Mouse (Mus musculus) liver, embryonic 13.5 days (tissue): Measurements from ENCODE around the gene Tap2. TPM values are rescaled to one million over a fixed set of nuclear protein-coding genes. Genes with fewer than 3 reads are reported as not detected.

Experiments used
- ATAC-seq: fragments of 200-750 bp; cut with Nextera tagmentation; 2 replicates; pipeline ENCODE4 v1.8.0; 2017; ENCODE audit warnings: low read depth, mild to moderate bottlenecking, moderate number of reproducible peaks, moderate library complexity
- DNase-seq: peaks from one replicate; pipeline ENCODE4 v3.0.0; 2022
- H3K27ac ChIP-seq: fragments of 300-500 bp; sonication (generic); 2 replicates; pipeline ENCODE4 v1.5.1; 2015; ENCODE audit warnings: moderate library complexity, mild to moderate bottlenecking, inconsistent platforms
- H3K27me3 ChIP-seq: fragments of 300-500 bp; sonication (generic); 2 replicates; pipeline ENCODE4 v1.6.1; 2015; ENCODE audit warnings: mild to moderate bottlenecking, inconsistent platforms
- H3K36me3 ChIP-seq: fragments of 300-500 bp; sonication (generic); 2 replicates; pipeline ENCODE4 v1.6.1; 2015; ENCODE audit warnings: mild to moderate bottlenecking, inconsistent platforms
- H3K4me1 ChIP-seq: fragments of 300-500 bp; sonication (generic); replicated peaks from 2 replicates; pipeline ENCODE4 v1.6.1; 2015; ENCODE audit warnings: inconsistent platforms
- H3K4me2 ChIP-seq: fragments of 300-500 bp; sonication (generic); 2 replicates; pipeline ENCODE4 v1.6.1; 2015; ENCODE audit warnings: inconsistent platforms, mild to moderate bottlenecking, moderate library complexity
- H3K4me3 ChIP-seq: fragments of 300-500 bp; sonication (generic); replicated peaks from 2 replicates; pipeline ENCODE4 v1.5.1; 2015; ENCODE audit warnings: mild to moderate bottlenecking, inconsistent platforms
- H3K9ac ChIP-seq: fragments of 300-500 bp; sonication (generic); 2 replicates; pipeline ENCODE4 v1.6.1; 2015; ENCODE audit warnings: mild to moderate bottlenecking, inconsistent platforms
- H3K9me3 ChIP-seq: fragments of 300-500 bp; sonication (generic); replicated peaks from 2 replicates; pipeline ENCODE4 v1.6.1; 2016; ENCODE audit warnings: inconsistent platforms
- WGBS: fragments of 180-500 bp; shearing (Covaris S2); methylation state at CpG from one replicate; pipeline ENCODE4 v1.1.7; 2015; ENCODE audit not compliant: insufficient replicate concordance; 5-methylcytosine and 5-hydroxymethylcytosine counted together
- polyA plus RNA-seq: library from polyadenylated mRNA; unstranded; fragments of >200 nt; fragmentation: Nextera tagmentation; extraction: Ambion mirVana; gene quantifications from 2 replicates; pipeline ENCODE4 v1.2.1, GENCODE M21; 2015

The Tap2 gene
- polyA plus RNA-seq, 1 experiment from 2014 or later = 5.7 TPM

DNA sequence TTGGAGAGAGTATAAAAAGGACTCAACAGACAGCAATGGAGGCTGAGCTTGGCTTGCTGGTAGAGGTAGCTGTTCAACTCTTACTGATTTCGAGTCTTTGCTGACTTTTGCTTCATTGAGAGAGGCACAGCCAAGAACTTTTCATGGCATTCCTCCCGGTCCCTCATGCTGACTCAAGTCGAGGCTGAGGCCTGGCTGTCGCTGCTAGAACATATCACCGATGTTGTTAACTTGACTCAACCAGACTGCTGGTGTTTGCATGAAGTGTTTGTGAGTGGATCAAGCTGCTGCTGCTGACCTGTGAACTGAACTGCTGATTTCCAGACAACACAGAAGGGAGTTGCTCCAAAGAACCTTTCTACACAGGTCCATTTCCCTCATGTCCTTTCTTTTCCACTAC is 33.4 kb downstream of the Tap2 start:
- H3K36me3 ChIP-seq = no peaks in the 10 kb centered on the region

GRCm38 (mm10) chr17:34237741-34238140 is 34.4 kb downstream of the Tap2 start:
- Histone ChIP-seq H3K9ac (no peak overlapping the region), H3K36me3 (no peaks in the 10 kb centered on the region), H3K4me2 (no peak overlapping the region), H3K4me1 (no peaks in the 10 kb centered on the region), H3K27ac (no peak overlapping the region), H3K27me3 (no peaks in the 10 kb centered on the region), H3K9me3 (no peaks in the 10 kb centered on the region), H3K4me3 (no peak overlapping the region)
- no peak for ATAC-seq
- DNase-seq = no peak
- WGBS = 56% methylated on average over 3 of the region's 3 CpGs

More for the DNA sequence above, 33.4 kb downstream of the Tap2 start:
- H3K4me2 ChIP-seq = no peak overlapping the region
- 65% methylated on average over 5 of the region's 5 CpGs for WGBS
- DNase-seq = no peak
- no peaks in the 10 kb centered on the region for H3K27me3 ChIP-seq
- no peak overlapping the region for H3K27ac ChIP-seq
- no peaks in the 10 kb centered on the region for H3K4me1 ChIP-seq
- H3K9ac ChIP-seq = no peak overlapping the region
- no peak for ATAC-seq
- no peaks in the 10 kb centered on the region for H3K9me3 ChIP-seq
- H3K4me3 ChIP-seq = no peak overlapping the region

DNA sequence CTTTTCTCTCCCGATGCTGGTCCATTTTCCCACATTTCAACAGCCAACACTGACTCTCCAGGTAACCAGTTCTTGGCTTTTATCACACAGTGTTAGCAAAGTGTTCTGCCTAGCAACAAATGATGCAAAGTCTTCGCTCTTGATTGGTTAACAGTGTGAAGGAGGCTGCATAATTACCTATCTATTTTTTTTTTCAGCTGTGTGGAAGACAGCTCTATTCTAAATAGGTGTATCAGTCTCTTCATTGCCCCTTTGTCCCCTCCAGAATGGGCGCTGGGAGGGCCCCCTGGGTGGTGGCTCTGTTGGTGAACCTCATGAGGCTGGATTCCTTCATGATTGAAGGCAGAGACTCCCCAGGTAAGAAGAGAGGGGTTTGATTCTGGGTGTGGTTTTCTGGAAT is 35.4 kb downstream of the Tap2 start, which contains the start of gene H2-Ob:
Gene H2-Ob, plus strand, starts transcription at position 198 of the 400 bp plus-strand sequence.
- H3K36me3 ChIP-seq = no peaks in the 10 kb centered on the region
- no peak for ATAC-seq
- no peaks in the 10 kb centered on the region for H3K27me3 ChIP-seq
- H3K9me3 ChIP-seq = no peaks in the 10 kb centered on the region
- WGBS = 39% methylated on average over 3 of the region's 3 CpGs
- H3K27ac ChIP-seq = no peak within 1 kb of the TSS
- peak within 1 kb of the TSS; percentile 41; the same call in 1 of the 2 replicates for H3K4me2 ChIP-seq
- H3K4me1 ChIP-seq = no peaks in the 10 kb centered on the region
- no peak within 1 kb of the TSS for H3K4me3 ChIP-seq
- DNase-seq = no peak
- no peak within 1 kb of the TSS for H3K9ac ChIP-seq

- H3K36me3 ChIP-seq = no peaks in the 10 kb centered on the region
- no peak overlapping the region for H3K4me3 ChIP-seq
- H3K27me3 ChIP-seq = no peaks in the 10 kb centered on the region
- DNase-seq = no peak
- no peak for ATAC-seq
- 19% methylated on average over 10 of the region's 10 CpGs for WGBS
- no peaks in the 10 kb centered on the region for H3K4me1 ChIP-seq
- 0 out of 2 replicates have a peak overlapping the region, but pooled peaks have one; percentile 53 for H3K27ac ChIP-seq
- H3K9me3 ChIP-seq = no peaks in the 10 kb centered on the region
- H3K9ac ChIP-seq = no peak overlapping the region
- peak overlapping the region; percentile 41 for H3K4me2 ChIP-seq
Observed at GRCm38 (mm10) chr17:34239601-34240041, 36.3 kb downstream of the Tap2 start.

- H3K4me2 ChIP-seq = no peak overlapping the region
- no peaks in the 10 kb centered on the region for H3K9me3 ChIP-seq
- ATAC-seq = no peak
- H3K27ac ChIP-seq = 0 out of 2 replicates have a peak overlapping the region, but pooled peaks have one; percentile 53
- H3K36me3 ChIP-seq = no peaks in the 10 kb centered on the region
- H3K4me3 ChIP-seq = no peak overlapping the region
- DNase-seq = no peak
- no peak overlapping the region for H3K9ac ChIP-seq
- WGBS = 35% methylated on average over 3 of the region's 3 CpGs
- H3K4me1 ChIP-seq = no peaks in the 10 kb centered on the region
- H3K27me3 ChIP-seq = no peaks in the 10 kb centered on the region
Observed at GRCm38 (mm10) chr17:34240366-34240765, 37.0 kb downstream of the Tap2 start.

DNA sequence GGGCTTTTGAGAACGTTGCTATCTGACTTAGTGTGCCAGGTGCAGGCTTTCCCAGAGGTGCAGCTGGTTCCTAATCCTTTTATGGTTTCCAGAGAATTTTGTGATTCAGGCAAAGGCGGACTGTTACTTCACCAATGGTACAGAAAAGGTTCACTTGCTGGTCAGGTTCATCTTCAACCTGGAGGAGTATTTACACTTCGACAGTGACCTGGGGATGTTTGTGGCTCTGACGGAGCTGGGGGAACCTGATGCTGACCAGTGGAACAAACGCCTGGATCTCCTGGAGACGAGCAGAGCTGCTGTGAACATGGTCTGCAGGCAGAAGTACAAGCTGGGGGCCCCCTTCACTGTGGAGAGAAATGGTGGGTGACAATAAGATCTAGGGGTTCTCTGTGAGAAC is 37.6 kb downstream of the Tap2 start:
- Histone ChIP-seq H3K27me3 (no peaks in the 10 kb centered on the region), H3K9ac (no peak overlapping the region), H3K27ac (no peak overlapping the region), H3K4me2 (no peak overlapping the region), H3K9me3 (no peaks in the 10 kb centered on the region), H3K4me1 (no peaks in the 10 kb centered on the region), H3K4me3 (no peak overlapping the region), H3K36me3 (no peaks in the 10 kb centered on the region)
- DNase-seq (no peak), ATAC-seq (no peak)
- WGBS = 53% methylated on average over 6 of the region's 6 CpGs

DNA sequence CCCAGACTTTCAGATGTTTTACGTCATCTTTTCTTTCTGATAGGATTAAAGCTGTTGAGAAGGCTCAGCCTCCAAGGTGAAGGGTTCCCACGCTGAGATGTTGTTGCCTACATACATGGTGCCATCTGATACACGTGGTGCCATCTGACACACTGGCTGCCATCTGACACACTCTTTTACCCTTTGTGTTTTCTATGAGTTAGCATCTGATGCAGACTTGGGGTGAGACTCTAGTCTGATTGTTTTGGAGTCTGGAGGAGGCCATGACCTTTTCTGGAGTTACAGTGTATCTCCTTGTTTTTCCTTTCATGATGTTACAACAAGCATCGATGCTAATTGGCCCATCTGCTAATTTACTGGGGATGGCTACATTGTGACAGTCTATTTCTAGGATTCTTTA is 41.3 kb downstream of the Tap2 start:
- no peak overlapping the region for H3K9ac ChIP-seq
- WGBS = 66% methylated on average over 4 of the region's 4 CpGs
- H3K27ac ChIP-seq = no peak overlapping the region
- no peaks in the 10 kb centered on the region for H3K4me1 ChIP-seq
- H3K36me3 ChIP-seq = no peaks in the 10 kb centered on the region
- no peaks in the 10 kb centered on the region for H3K27me3 ChIP-seq
- ATAC-seq = no peak
- DNase-seq = no peak
- H3K9me3 ChIP-seq = no peaks in the 10 kb centered on the region
- no peak overlapping the region for H3K4me3 ChIP-seq
- H3K4me2 ChIP-seq = no peak overlapping the region

GRCm38 (mm10) chr17:34247047-34247446 is 43.7 kb downstream of the Tap2 start:
- no peaks in the 10 kb centered on the region for H3K9me3 ChIP-seq
- no peak overlapping the region for H3K9ac ChIP-seq
- no peak overlapping the region for H3K4me3 ChIP-seq
- 65% methylated on average over 3 of the region's 3 CpGs for WGBS
- H3K36me3 ChIP-seq = no peaks in the 10 kb centered on the region
- no peaks in the 10 kb centered on the region for H3K4me1 ChIP-seq
- ATAC-seq (no peak), DNase-seq (no peak)
- H3K27ac ChIP-seq = no peak overlapping the region
- no peaks in the 10 kb centered on the region for H3K27me3 ChIP-seq
- H3K4me2 ChIP-seq = no peak overlapping the region

DNA sequence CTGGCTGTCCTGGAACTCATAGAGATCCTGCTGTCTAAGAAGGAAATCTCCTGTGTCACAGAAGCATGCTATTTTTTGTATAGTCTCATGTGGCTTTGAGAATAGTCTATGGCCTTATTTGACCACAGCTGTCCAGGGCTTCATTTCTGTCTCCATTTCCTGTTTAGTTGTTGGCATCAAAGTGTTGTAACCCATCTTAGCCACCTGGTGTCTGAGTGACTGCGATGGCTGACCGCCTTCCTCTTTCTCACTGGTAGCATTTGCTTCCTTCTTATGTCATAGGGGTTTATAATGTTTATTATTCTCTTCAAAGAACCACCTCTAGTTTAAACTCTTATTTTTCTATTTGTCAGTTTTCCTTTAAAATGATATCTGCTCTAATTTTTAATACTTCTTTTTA is 45.4 kb downstream of the Tap2 start:
- no peaks in the 10 kb centered on the region for H3K4me1 ChIP-seq
- H3K27ac ChIP-seq = no peak overlapping the region
- ATAC-seq = no peak
- H3K4me2 ChIP-seq = no peak overlapping the region
- H3K9ac ChIP-seq = no peak overlapping the region
- H3K36me3 ChIP-seq = no peaks in the 10 kb centered on the region
- no peak for DNase-seq
- no peaks in the 10 kb centered on the region for H3K9me3 ChIP-seq
- WGBS = 34% methylated on average over 2 of the region's 2 CpGs
- H3K27me3 ChIP-seq = no peaks in the 10 kb centered on the region
- H3K4me3 ChIP-seq = no peak overlapping the region

GRCm38 (mm10) chr17:34249361-34249760 is 46.0 kb downstream of the Tap2 start:
- Histone ChIP-seq H3K27me3 (no peaks in the 10 kb centered on the region), H3K9ac (no peak overlapping the region), H3K4me2 (no peak overlapping the region), H3K4me3 (no peak overlapping the region), H3K9me3 (no peaks in the 10 kb centered on the region), H3K36me3 (no peaks in the 10 kb centered on the region), H3K4me1 (no peaks in the 10 kb centered on the region), H3K27ac (no peak overlapping the region)
- 36% methylated on average over 3 of the region's 3 CpGs for WGBS
- DNase-seq (no peak), ATAC-seq (no peak)

DNA sequence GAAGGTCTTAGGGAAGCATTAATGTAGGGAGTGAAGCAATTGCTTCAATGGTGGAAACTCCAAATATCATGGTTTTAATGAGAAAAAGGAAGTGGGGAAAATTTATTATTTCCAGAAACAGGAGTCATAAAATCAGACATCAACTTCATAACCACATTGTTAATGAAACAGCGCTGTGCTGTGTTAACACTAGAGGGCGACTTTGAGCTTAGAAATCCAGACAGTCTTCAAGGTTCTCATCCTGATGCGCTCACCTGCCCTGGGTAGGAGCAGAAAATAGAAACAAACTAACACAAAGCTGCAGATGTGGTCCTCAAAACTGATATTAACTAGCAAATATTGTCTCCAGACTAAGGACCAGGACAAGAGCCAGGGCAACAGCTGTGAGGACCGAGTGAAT is 46.6 kb downstream of the Tap2 start:
- no peak for DNase-seq
- WGBS = 18% methylated on average over 4 of the region's 4 CpGs
- no peaks in the 10 kb centered on the region for H3K4me1 ChIP-seq
- H3K27me3 ChIP-seq = no peaks in the 10 kb centered on the region
- no peaks in the 10 kb centered on the region for H3K36me3 ChIP-seq
- H3K27ac ChIP-seq = no peak overlapping the region
- ATAC-seq = no peak
- H3K4me2 ChIP-seq = no peak overlapping the region
- H3K9ac ChIP-seq = no peak overlapping the region
- H3K9me3 ChIP-seq = no peaks in the 10 kb centered on the region
- H3K4me3 ChIP-seq = no peak overlapping the region

DNA sequence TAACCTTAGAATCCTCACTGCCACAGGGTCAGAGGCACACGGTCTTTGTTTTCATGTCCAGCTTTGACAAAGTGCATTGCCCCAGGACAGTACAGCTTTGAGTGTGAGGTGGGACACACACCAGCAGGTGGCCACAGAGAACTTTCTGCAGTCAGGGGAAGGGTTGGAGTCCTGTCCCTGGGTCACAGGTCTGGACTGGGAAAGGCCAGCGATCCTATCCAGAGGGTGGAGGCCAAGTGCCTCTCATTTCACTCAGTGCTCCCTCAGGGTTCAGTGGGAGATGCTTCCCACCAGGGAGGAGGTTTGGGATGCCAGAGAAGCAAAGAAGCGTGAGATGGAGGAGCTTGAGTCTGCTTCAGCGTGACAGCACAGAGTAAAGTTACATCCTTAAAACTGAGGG is 48.3 kb downstream of the Tap2 start:
- DNase-seq (no peak), ATAC-seq (no peak)
- 49% methylated on average over 4 of the region's 4 CpGs for WGBS
- Histone ChIP-seq H3K36me3 (no peaks in the 10 kb centered on the region), H3K27ac (no peak overlapping the region), H3K9me3 (no peaks in the 10 kb centered on the region), H3K4me2 (no peak overlapping the region), H3K4me3 (no peak overlapping the region), H3K27me3 (no peaks in the 10 kb centered on the region), H3K4me1 (no peaks in the 10 kb centered on the region), H3K9ac (no peak overlapping the region)
